Mouse (Mus musculus) forebrain, embryonic 16.5 days (tissue): ENCODE results near the gene Ophn1. TPM values are rescaled to one million over a fixed set of nuclear protein-coding genes. Genes with fewer than 3 reads are reported as not detected.

Experiments used
- ATAC-seq: fragments of 200-750 bp; cut with Nextera tagmentation; 2 replicates; pipeline ENCODE4 v1.8.0; 2017; ENCODE audit warnings: mild to moderate bottlenecking, moderate library complexity
- H3K27ac ChIP-seq: fragments of 300-500 bp; sonication (generic); 2 replicates; pipeline ENCODE4 v1.5.1; 2014; ENCODE audit warnings: low read length, control low read depth
- H3K27me3 ChIP-seq: fragments of 300-500 bp; sonication (generic); replicated peaks from 2 replicates; pipeline ENCODE4 v1.6.1; 2014; ENCODE audit warnings: low read length; ENCODE audit not compliant: control insufficient read depth, insufficient read depth
- H3K36me3 ChIP-seq: fragments of 300-500 bp; sonication (generic); 2 replicates; pipeline ENCODE4 v1.6.1; 2014; ENCODE audit not compliant: control insufficient read depth, insufficient read depth
- H3K4me1 ChIP-seq: fragments of 300-500 bp; sonication (generic); replicated peaks from 2 replicates; pipeline ENCODE4 v1.6.1; 2014; ENCODE audit warnings: low read length; ENCODE audit not compliant: control insufficient read depth, insufficient read depth
- H3K4me2 ChIP-seq: fragments of 300-500 bp; sonication (generic); 2 replicates; pipeline ENCODE4 v1.6.1; 2014; ENCODE audit warnings: mild to moderate bottlenecking, low read length, control low read depth
- H3K4me3 ChIP-seq: fragments of 300-500 bp; sonication (generic); replicated peaks from 2 replicates; pipeline ENCODE4 v1.5.1; 2014; ENCODE audit warnings: mild to moderate bottlenecking, low read length, control low read depth
- H3K9ac ChIP-seq: fragments of 300-500 bp; sonication (generic); replicated peaks from 2 replicates; pipeline ENCODE4 v1.6.1; 2014; ENCODE audit warnings: low read depth, low read length, control low read depth
- H3K9me3 ChIP-seq: fragments of 300-500 bp; sonication (generic); 2 replicates; pipeline ENCODE4 v1.6.1; 2016; ENCODE audit warnings: low read length; ENCODE audit not compliant: control insufficient read depth
- WGBS: fragments of 180-500 bp; shearing (Covaris S2); extraction: QIAGEN DNeasy Blood & Tissue Kit; methylation state at CpG from one replicate; pipeline ENCODE4 v1.1.7; 2014; 5-methylcytosine and 5-hydroxymethylcytosine counted together
- polyA plus RNA-seq: library from polyadenylated mRNA; unstranded; fragments of >200 nt; fragmentation: Nextera tagmentation; extraction: Ambion mirVana; gene quantifications from 2 replicates; pipeline ENCODE4 v1.2.1, GENCODE M21; 2015

Gene Ophn1
- polyA plus RNA-seq, 1 experiment from 2014 or later, result 43.5 TPM

- ATAC-seq, result no peak; the same call in 1 of the 2 replicates
- Histone ChIP-seq H3K9ac (peak overlapping the region; percentile 69), H3K4me2 (peak overlapping the region; percentile 58), H3K4me3 (peak overlapping the region; percentile 59), H3K9me3 (no peaks in the 10 kb centered on the region), H3K4me1 (peaks cover 2% of the 10 kb centered on the region; the same call in 1 of the 2 replicates), H3K27me3 (no peaks in the 10 kb centered on the region), H3K27ac (peak overlapping the region; percentile 92), H3K36me3 (no peaks in the 10 kb centered on the region)
- WGBS, result 11% methylated on average over 14 of the region's 14 CpGs
Measured at GRCm38 (mm10) chrX:98890072-98890405, 786 bp downstream of the Ophn1 start.

- Histone ChIP-seq H3K27me3 (no peaks in the 10 kb centered on the region), H3K36me3 (no peaks in the 10 kb centered on the region), H3K4me2 (no peak overlapping the region), H3K4me3 (no peak overlapping the region), H3K9ac (no peak overlapping the region), H3K4me1 (no peaks in the 10 kb centered on the region), H3K9me3 (no peaks in the 10 kb centered on the region), H3K27ac (no peak overlapping the region)
- WGBS, result 84% methylated on average over 2 of the region's 2 CpGs
- no peak for ATAC-seq
Measured at GRCm38 (mm10) chrX:98881983-98882382, 8.8 kb downstream of the Ophn1 start.

GRCm38 (mm10) chrX:98881085-98881484 lies 9.7 kb downstream of the Ophn1 start:
- 91% methylated on average over 2 of the region's 2 CpGs for WGBS

GRCm38 (mm10) chrX:98880314-98880713 lies 10.5 kb downstream of the Ophn1 start:
- Histone ChIP-seq H3K4me1 (no peaks in the 10 kb centered on the region; the same call in 1 of the 2 replicates), H3K4me2 (no peak overlapping the region), H3K27ac (no peak overlapping the region), H3K36me3 (no peaks in the 10 kb centered on the region), H3K9me3 (no peaks in the 10 kb centered on the region), H3K9ac (no peak overlapping the region), H3K4me3 (no peak overlapping the region), H3K27me3 (no peaks in the 10 kb centered on the region; the same call in 1 of the 2 replicates)
- no peak for ATAC-seq
- 92% methylated on average over 6 of the region's 6 CpGs for WGBS

More at GRCm38 (mm10) chrX:98881085-98881484, 9.7 kb downstream of the Ophn1 start:
- Histone ChIP-seq H3K4me3 (no peak overlapping the region), H3K36me3 (no peaks in the 10 kb centered on the region), H3K27me3 (no peaks in the 10 kb centered on the region), H3K27ac (no peak overlapping the region), H3K9me3 (no peaks in the 10 kb centered on the region), H3K4me1 (no peaks in the 10 kb centered on the region), H3K9ac (no peak overlapping the region), H3K4me2 (no peak overlapping the region)
- ATAC-seq, result no peak

DNA sequence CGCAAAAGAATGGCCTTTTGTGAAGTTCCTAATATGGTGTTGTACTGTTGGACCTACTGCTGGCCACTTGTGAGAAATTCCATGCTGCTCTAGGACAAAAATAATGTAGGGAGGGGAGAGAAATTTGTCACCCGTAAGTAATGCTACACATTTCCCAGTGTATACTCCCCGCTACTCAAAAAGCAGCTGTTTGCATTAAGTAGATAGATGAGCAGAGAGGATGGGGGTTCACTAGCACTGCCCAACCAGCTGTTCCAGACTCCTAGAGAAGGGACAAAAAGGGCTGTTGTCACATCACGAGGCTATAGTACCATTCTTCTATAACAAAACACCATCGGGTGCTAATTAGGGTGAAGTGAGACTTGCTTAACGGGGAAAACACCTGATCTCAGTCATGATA lies 15.7 kb downstream of the Ophn1 start:
- H3K4me3 ChIP-seq, result no peak overlapping the region
- H3K27ac ChIP-seq, result no peak overlapping the region
- no peaks in the 10 kb centered on the region for H3K9me3 ChIP-seq
- no peak overlapping the region for H3K4me2 ChIP-seq
- no peak overlapping the region for H3K9ac ChIP-seq
- ATAC-seq, result no peak
- H3K4me1 ChIP-seq, result peaks cover 3% of the 10 kb centered on the region
- H3K27me3 ChIP-seq, result no peaks in the 10 kb centered on the region; the same call in 1 of the 2 replicates
- WGBS, result 36% methylated on average over 6 of the region's 6 CpGs
- H3K36me3 ChIP-seq, result no peaks in the 10 kb centered on the region

GRCm38 (mm10) chrX:98874086-98874485 lies 16.7 kb downstream of the Ophn1 start:
- no peak for ATAC-seq
- no peak overlapping the region for H3K27ac ChIP-seq
- no peak overlapping the region for H3K4me3 ChIP-seq
- peaks cover 3% of the 10 kb centered on the region for H3K4me1 ChIP-seq
- H3K36me3 ChIP-seq, result no peaks in the 10 kb centered on the region
- no peak overlapping the region for H3K4me2 ChIP-seq
- no peaks in the 10 kb centered on the region for H3K9me3 ChIP-seq
- no peaks in the 10 kb centered on the region; the same call in 1 of the 2 replicates for H3K27me3 ChIP-seq
- WGBS, result 84% methylated on average over 5 of the region's 5 CpGs
- H3K9ac ChIP-seq, result no peak overlapping the region

- Histone ChIP-seq H3K27ac (no peak overlapping the region), H3K4me1 (peaks cover 3% of the 10 kb centered on the region), H3K9ac (no peak overlapping the region), H3K27me3 (no peaks in the 10 kb centered on the region; the same call in 1 of the 2 replicates), H3K36me3 (no peaks in the 10 kb centered on the region), H3K9me3 (no peaks in the 10 kb centered on the region), H3K4me2 (no peak overlapping the region), H3K4me3 (no peak overlapping the region)
- ATAC-seq, result peak; percentile 90
- WGBS, result 33% methylated on average over 1 of the region's 1 CpGs
Measured at GRCm38 (mm10) chrX:98872064-98872463, 18.8 kb downstream of the Ophn1 start.

DNA sequence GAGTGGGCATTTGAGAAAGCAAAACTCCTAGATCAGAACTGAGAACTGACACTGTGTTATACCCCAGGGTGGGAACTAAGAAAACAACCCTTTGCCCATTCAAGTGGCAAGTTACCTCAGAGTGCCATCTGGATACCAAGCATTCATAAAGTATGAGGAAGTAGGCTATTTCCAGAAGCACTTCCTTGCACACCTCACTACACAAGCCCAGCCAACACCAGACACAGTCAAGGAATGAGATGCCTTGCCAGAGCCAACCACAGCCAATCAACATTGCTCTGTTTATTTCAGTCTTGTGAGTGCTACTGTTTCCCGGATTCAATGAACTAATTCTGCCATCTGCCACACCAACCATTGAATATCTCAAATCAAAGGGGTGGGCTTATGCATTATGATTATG lies 20.3 kb downstream of the Ophn1 start:
- Histone ChIP-seq H3K9ac (no peak overlapping the region), H3K4me3 (no peak overlapping the region), H3K36me3 (no peaks in the 10 kb centered on the region), H3K27me3 (no peaks in the 10 kb centered on the region; the same call in 1 of the 2 replicates), H3K4me2 (no peak overlapping the region), H3K4me1 (peaks cover 3% of the 10 kb centered on the region), H3K9me3 (no peaks in the 10 kb centered on the region), H3K27ac (no peak overlapping the region)
- ATAC-seq, result no peak
- 46% methylated on average over 1 of the region's 1 CpGs for WGBS

- peaks cover 1% of the 10 kb centered on the region; the same call in 1 of the 2 replicates for H3K4me1 ChIP-seq
- no peaks in the 10 kb centered on the region for H3K9me3 ChIP-seq
- no peak overlapping the region for H3K9ac ChIP-seq
- no peak for ATAC-seq
- H3K36me3 ChIP-seq, result no peaks in the 10 kb centered on the region
- no peak overlapping the region for H3K4me2 ChIP-seq
- H3K4me3 ChIP-seq, result no peak overlapping the region
- 91% methylated on average over 2 of the region's 2 CpGs for WGBS
- H3K27ac ChIP-seq, result no peak overlapping the region
- no peaks in the 10 kb centered on the region for H3K27me3 ChIP-seq
Measured at GRCm38 (mm10) chrX:98869735-98870134, 21.1 kb downstream of the Ophn1 start.

- Histone ChIP-seq H3K27ac (no peak overlapping the region), H3K4me3 (no peak overlapping the region), H3K4me2 (no peak overlapping the region), H3K36me3 (no peaks in the 10 kb centered on the region), H3K9ac (no peak overlapping the region), H3K9me3 (no peaks in the 10 kb centered on the region), H3K27me3 (no peaks in the 10 kb centered on the region), H3K4me1 (no peaks in the 10 kb centered on the region)
- ATAC-seq, result no peak
- 89% methylated on average over 5 of the region's 5 CpGs for WGBS
Measured at GRCm38 (mm10) chrX:98869165-98869564, 21.7 kb downstream of the Ophn1 start.
